Mouse (Mus musculus): ENCODE data around the gene Nr6a1.

GRCm38 (mm10) chr2:38941426-38941825 is 13.9 kb upstream of the Nr6a1 start:
- TF ChIP-seq POLR2A (IDR thresholded peaks at IDR 0.05; ENCODE audit: insufficient read length, low read depth): no peak
- TF ChIP-seq MAX (IDR thresholded peaks at IDR 0.05; ENCODE audit: low read depth): no peak
- TF ChIP-seq POLR2AphosphoS2 (IDR thresholded peaks at IDR 0.05; ENCODE audit: insufficient read length, low read depth): no peak
- TF ChIP-seq TCF12 (IDR thresholded peaks at IDR 0.05; ENCODE audit: insufficient read depth, poor library complexity, severe bottlenecking): no peak
- TF ChIP-seq CEBPB (IDR thresholded peaks at IDR 0.05; ENCODE audit: insufficient read depth, poor library complexity, severe bottlenecking): no peak
- no peak for TF ChIP-seq USF1 (IDR thresholded peaks at IDR 0.05; ENCODE audit: low read depth)
- no peak for TF ChIP-seq MYOG (IDR thresholded peaks at IDR 0.05; ENCODE audit: control insufficient read depth in 1 of 3, insufficient read depth in 1 of 3, insufficient read length in 2 of 3, low read depth in 2 of 3)
- TF ChIP-seq MYOD1 (IDR thresholded peaks at IDR 0.05; ENCODE audit: control insufficient read depth in 1 of 3, insufficient read length in 2 of 3, low read depth in 2 of 3): no peak
- TF ChIP-seq REST (IDR thresholded peaks at IDR 0.05; ENCODE audit: insufficient read depth, insufficient read length): no peak

Measured in myocyte (in vitro differentiated cells).